Mouse (Mus musculus): ENCODE data around the gene Tubal3. TPM values are rescaled to one million over a fixed set of nuclear protein-coding genes. Genes with fewer than 3 reads are reported as not detected.
A peak's percentile ranks its signal among the peaks of the same experiment; 100 is the strongest.
"Not testable (repeated sequence)": the region's sequence is repeated elsewhere in the genome, so short reads cannot be mapped to it uniquely, and the experiment has no call there.

Tubal3 gene
- polyA plus RNA-seq, 1 experiment from 2014 or later, result 31.1 TPM

GRCm38 (mm10) chr13:3894549-3894948, 23.5 kb upstream of the Tubal3 start:
- H3K9me3 ChIP-seq, result no peaks in the 10 kb centered on the region
- H3K4me2 ChIP-seq (replicated peaks), result no peak overlapping the region
- no peaks in the 10 kb centered on the region for H3K27me3 ChIP-seq (replicated peaks)
- 67% methylated on average over 8 of the region's 8 CpGs for WGBS
- no peak for ATAC-seq
- no peak overlapping the region for H3K4me3 ChIP-seq (replicated peaks)
- H3K9ac ChIP-seq, result no peak overlapping the region
- H3K27ac ChIP-seq, result peak overlapping the region; percentile 29; the same call in 1 of the 2 replicates
- H3K4me1 ChIP-seq (replicated peaks), result no peaks in the 10 kb centered on the region
- no peaks in the 10 kb centered on the region for H3K36me3 ChIP-seq

- H3K9me3 ChIP-seq, result no peaks in the 10 kb centered on the region
- no peaks in the 10 kb centered on the region for H3K27me3 ChIP-seq (replicated peaks)
- 0 out of 2 replicates have a peak overlapping the region, but pooled peaks have one; percentile 3 for H3K4me2 ChIP-seq (replicated peaks)
- no peak for ATAC-seq
- 0 out of 2 replicates have a peak overlapping the region, but pooled peaks have one; percentile 29 for H3K27ac ChIP-seq
- no peaks in the 10 kb centered on the region for H3K36me3 ChIP-seq
- no peak overlapping the region for H3K4me3 ChIP-seq (replicated peaks)
- 63% methylated on average over 8 of the region's 8 CpGs for WGBS
- H3K9ac ChIP-seq, result no peak overlapping the region
- H3K4me1 ChIP-seq (replicated peaks), result no peaks in the 10 kb centered on the region
Observed at GRCm38 (mm10) chr13:3895397-3895980, 22.6 kb upstream of the Tubal3 start.

- H3K4me1 ChIP-seq (replicated peaks), result no peaks in the 10 kb centered on the region
- no peak overlapping the region for H3K4me2 ChIP-seq (replicated peaks)
- no peaks in the 10 kb centered on the region for H3K9me3 ChIP-seq
- no peaks in the 10 kb centered on the region for H3K36me3 ChIP-seq
- H3K9ac ChIP-seq, result no peak overlapping the region
- WGBS, result 84% methylated on average over 6 of the region's 6 CpGs
- H3K4me3 ChIP-seq (replicated peaks), result no peak overlapping the region
- no peak for ATAC-seq
- no peaks in the 10 kb centered on the region for H3K27me3 ChIP-seq (replicated peaks)
- no peak overlapping the region for H3K27ac ChIP-seq
Observed at GRCm38 (mm10) chr13:3896032-3896431, 22.0 kb upstream of the Tubal3 start.

GRCm38 (mm10) chr13:3896913-3897312, 21.2 kb upstream of the Tubal3 start:
- no peaks in the 10 kb centered on the region for H3K9me3 ChIP-seq
- WGBS, result 28% methylated on average over 5 of the region's 5 CpGs

GRCm38 (mm10) chr13:3898202-3898601, 19.9 kb upstream of the Tubal3 start:
- H3K4me2 ChIP-seq (replicated peaks); H3K4me3 ChIP-seq (replicated peaks); H3K9ac ChIP-seq; H3K36me3 ChIP-seq; H3K9me3 ChIP-seq; H3K4me1 ChIP-seq (replicated peaks); H3K27ac ChIP-seq; H3K27me3 ChIP-seq (replicated peaks); ATAC-seq: not testable (repeated sequence)
- WGBS, result 92% methylated on average over 5 of the region's 5 CpGs

More at GRCm38 (mm10) chr13:3896913-3897312, 21.2 kb upstream of the Tubal3 start:
- Histone ChIP-seq H3K27ac (no peak overlapping the region), H3K4me1 (replicated peaks) (no peaks in the 10 kb centered on the region), H3K9ac (no peak overlapping the region), H3K4me3 (replicated peaks) (no peak overlapping the region), H3K27me3 (replicated peaks) (no peaks in the 10 kb centered on the region), H3K36me3 (no peaks in the 10 kb centered on the region), H3K4me2 (replicated peaks) (no peak overlapping the region)
- ATAC-seq, result no peak

GRCm38 (mm10) chr13:3899301-3899700, 18.8 kb upstream of the Tubal3 start:
- ATAC-seq, result no peak
- Histone ChIP-seq H3K9ac (no peak overlapping the region), H3K4me3 (replicated peaks) (no peak overlapping the region), H3K27ac (no peak overlapping the region), H3K9me3 (no peaks in the 10 kb centered on the region), H3K36me3 (no peaks in the 10 kb centered on the region; the same call in 1 of the 2 replicates), H3K27me3 (replicated peaks) (no peaks in the 10 kb centered on the region), H3K4me2 (replicated peaks) (no peak overlapping the region), H3K4me1 (replicated peaks) (no peaks in the 10 kb centered on the region)
- 85% methylated on average over 9 of the region's 9 CpGs for WGBS

GRCm38 (mm10) chr13:3907151-3907696, 10.8 kb upstream of the Tubal3 start:
- Histone ChIP-seq H3K36me3 (no peaks in the 10 kb centered on the region; the same call in 1 of the 2 replicates), H3K4me3 (replicated peaks) (no peak overlapping the region), H3K9me3 (no peaks in the 10 kb centered on the region), H3K27me3 (replicated peaks) (no peaks in the 10 kb centered on the region), H3K9ac (no peak overlapping the region), H3K4me2 (replicated peaks) (no peak overlapping the region), H3K27ac (no peak overlapping the region), H3K4me1 (replicated peaks) (0 out of 2 replicates have a peak, but pooled peaks cover 2% of the 10 kb centered on the region)
- 60% methylated on average over 6 of the region's 6 CpGs for WGBS
- peak; percentile 88 for ATAC-seq

GRCm38 (mm10) chr13:3908262-3908661, 9.8 kb upstream of the Tubal3 start:
- Histone ChIP-seq H3K4me2 (replicated peaks) (no peak overlapping the region), H3K27me3 (replicated peaks) (no peaks in the 10 kb centered on the region), H3K9ac (no peak overlapping the region), H3K4me3 (replicated peaks) (no peak overlapping the region), H3K36me3 (no peaks in the 10 kb centered on the region), H3K27ac (no peak overlapping the region), H3K4me1 (replicated peaks) (0 out of 2 replicates have a peak, but pooled peaks cover 2% of the 10 kb centered on the region), H3K9me3 (no peaks in the 10 kb centered on the region)
- 64% methylated on average over 4 of the region's 4 CpGs for WGBS
- ATAC-seq, result no peak; the same call in 1 of the 2 replicates

- 87% methylated on average over 5 of the region's 5 CpGs for WGBS
- no peaks in the 10 kb centered on the region for H3K27me3 ChIP-seq (replicated peaks)
Observed at GRCm38 (mm10) chr13:3910356-3910755, 7.7 kb upstream of the Tubal3 start.

GRCm38 (mm10) chr13:3913504-3913903, 4.6 kb upstream of the Tubal3 start:
- WGBS, result 71% methylated on average over 4 of the region's 4 CpGs
- Histone ChIP-seq H3K4me1 (replicated peaks) (peaks cover 5% of the 10 kb centered on the region; the same call in 1 of the 2 replicates), H3K4me3 (replicated peaks) (no peak overlapping the region), H3K9me3 (no peaks in the 10 kb centered on the region), H3K4me2 (replicated peaks) (no peak overlapping the region), H3K9ac (no peak overlapping the region), H3K27ac (no peak overlapping the region), H3K36me3 (no peaks in the 10 kb centered on the region; the same call in 1 of the 2 replicates), H3K27me3 (replicated peaks) (no peaks in the 10 kb centered on the region)
- ATAC-seq, result no peak

More at GRCm38 (mm10) chr13:3910356-3910755, 7.7 kb upstream of the Tubal3 start:
- Histone ChIP-seq H3K4me3 (replicated peaks) (no peak overlapping the region), H3K4me2 (replicated peaks) (no peak overlapping the region), H3K4me1 (replicated peaks) (0 out of 2 replicates have a peak, but pooled peaks cover 4% of the 10 kb centered on the region), H3K27ac (no peak overlapping the region), H3K36me3 (no peaks in the 10 kb centered on the region), H3K9ac (no peak overlapping the region), H3K9me3 (no peaks in the 10 kb centered on the region)
- no peak for ATAC-seq

- peak; percentile 64; the same call in 1 of the 2 replicates for ATAC-seq
- no peaks in the 10 kb centered on the region for H3K4me1 ChIP-seq (replicated peaks)
- no peaks in the 10 kb centered on the region for H3K9me3 ChIP-seq
- H3K36me3 ChIP-seq, result no peaks in the 10 kb centered on the region
- WGBS, result 68% methylated on average over 5 of the region's 5 CpGs
- no peak overlapping the region for H3K27ac ChIP-seq
- no peak overlapping the region for H3K4me2 ChIP-seq (replicated peaks)
- H3K4me3 ChIP-seq (replicated peaks), result peak overlapping the region; percentile 20
- no peaks in the 10 kb centered on the region for H3K27me3 ChIP-seq (replicated peaks)
- H3K9ac ChIP-seq, result no peak overlapping the region
Observed at GRCm38 (mm10) chr13:3924483-3924882, 6.4 kb downstream of the Tubal3 start.

GRCm38 (mm10) chr13:3925632-3926031, 7.6 kb downstream of the Tubal3 start:
- H3K27ac ChIP-seq, result peak overlapping the region; percentile 44; the same call in 1 of the 2 replicates
- no peaks in the 10 kb centered on the region for H3K4me1 ChIP-seq (replicated peaks)
- no peaks in the 10 kb centered on the region for H3K36me3 ChIP-seq
- no peak overlapping the region for H3K9ac ChIP-seq
- H3K9me3 ChIP-seq, result no peaks in the 10 kb centered on the region
- 0 out of 2 replicates have a peak overlapping the region, but pooled peaks have one; percentile 12 for H3K4me3 ChIP-seq (replicated peaks)
- 52% methylated on average over 6 of the region's 6 CpGs for WGBS
- peak; percentile 89 for ATAC-seq
- peak overlapping the region; percentile 27 for H3K4me2 ChIP-seq (replicated peaks)
- no peaks in the 10 kb centered on the region for H3K27me3 ChIP-seq (replicated peaks)

Data from intestine, embryonic 15.5 days (tissue).